Mouse (Mus musculus) embryonic stem cell, embryonic (primary cell): Measurements from ENCODE around the gene Olfr649.

Source experiments
- CTCF ChIA-PET, 4 experiments: fragments of 300-600 bp in 2 of 4; fragments of 350-600 bp in 2 of 4; sonication (Branson Sonifier 250); formaldehyde crosslinking; loops; one replicate each; lab custom pipeline; 2022; ENCODE audit warnings: inconsistent platforms in 2 of 4; lab: Charles Lee
- POLR2A ChIA-PET, 4 experiments: fragments of 300-600 bp in 2 of 4; fragments of 350-600 bp in 2 of 4; sonication (Branson Sonifier 250); formaldehyde crosslinking; loops; one replicate each; lab custom pipeline; 2022; ENCODE audit warnings: antibody characterized with exemption in 4 of 4, inconsistent platforms in 1 of 4; lab: Charles Lee

Gene Olfr649

GRCm38 (mm10) chr7:104167105-104167504, 28.7 kb downstream of the Olfr649 start:
- CTCF ChIA-PET, result no interaction called here
- POLR2A ChIA-PET, result no interaction called here

DNA sequence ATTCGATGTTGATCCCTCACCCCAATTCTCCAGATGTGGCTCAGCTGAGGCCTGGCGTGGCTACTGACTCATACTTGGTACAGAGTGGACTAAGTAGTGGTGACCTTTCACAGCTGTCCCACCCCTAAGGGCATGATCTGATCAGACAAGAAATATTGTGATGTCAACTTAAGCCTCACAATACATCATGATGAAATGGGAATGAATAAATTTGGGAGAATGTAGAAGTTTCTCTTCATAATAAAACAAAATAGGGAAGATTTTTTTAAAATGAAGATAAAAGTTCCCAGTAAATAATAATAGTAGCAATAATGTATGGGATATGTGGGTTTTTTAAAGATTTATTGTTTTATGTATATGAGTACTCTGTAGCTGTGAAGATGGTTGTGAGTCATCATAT, 45.3 kb downstream of the Olfr649 start, which contains the start of gene Ubqlnl:
Gene Ubqlnl (minus strand): TSS at position 101 of the 400 bp plus-strand sequence.
- CTCF ChIA-PET, result no interaction called here
- POLR2A ChIA-PET, result no interaction called here

- ChIA-PET POLR2A (no interaction called here), CTCF (no interaction called here)
Observed at GRCm38 (mm10) chr7:104143179-104143578, 52.6 kb downstream of the Olfr649 start, which contains the start of gene Ubqln3. TSS of gene Ubqln3 (minus strand) at chr7:104143279.
